Comparison of ENCODE assay signal across 8 mouse cellular contexts in the genomic region with DNA sequence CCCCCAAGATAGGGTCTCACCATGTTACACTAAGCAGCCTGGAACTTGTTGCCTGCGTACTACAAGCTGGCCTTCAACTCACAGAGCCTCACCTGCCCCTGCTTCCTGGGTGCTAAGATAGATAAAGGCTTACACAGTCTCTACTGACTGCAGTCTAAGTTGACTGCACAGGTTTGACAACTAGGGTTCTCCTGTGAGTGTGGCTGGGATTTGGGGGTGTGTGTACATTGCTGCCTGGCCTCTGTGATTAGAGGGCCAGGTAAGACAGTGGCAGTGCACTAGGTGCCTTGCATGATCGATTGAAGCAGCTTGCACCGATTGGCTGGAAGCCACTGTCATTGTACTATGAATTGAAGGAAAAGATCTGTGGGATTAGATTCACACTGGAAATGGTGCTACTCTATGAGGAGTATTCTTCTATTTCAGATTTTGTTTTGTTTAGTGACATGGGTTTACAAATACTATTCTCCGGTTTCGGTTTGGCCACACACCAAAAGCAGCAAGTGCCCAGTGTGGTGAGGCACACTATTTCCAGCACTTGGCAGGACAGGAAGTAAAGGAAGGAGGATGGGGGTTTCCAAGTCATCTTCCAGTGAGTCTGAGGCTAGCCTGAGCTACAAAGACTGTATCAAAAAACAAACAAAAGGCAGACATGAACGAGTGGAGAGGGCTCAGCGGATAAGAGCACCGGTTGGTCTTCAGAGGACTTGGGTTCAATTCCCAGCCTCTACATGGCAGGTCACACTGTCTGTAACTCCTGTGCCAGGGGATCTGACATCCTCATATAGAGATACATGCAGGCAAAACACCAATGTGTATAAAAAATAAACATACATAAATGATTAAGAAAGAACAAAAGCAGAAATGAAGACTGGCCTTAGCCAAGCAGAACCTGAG. TPM values are rescaled to one million over a fixed set of nuclear protein-coding genes. Genes with fewer than 3 reads are reported as not detected.
DNase-seq lines count a peak whose midpoint lies in the region; ATAC-seq and TF ChIP-seq lines count a peak whose summit lies in the region.

No protein-coding gene starts in this region.

- no peaks in the 10 kb centered on the region for H3K36me3 ChIP-seq in heart, embryonic 11.5 days (ENCODE audit: control insufficient read depth, insufficient read depth, low read length)
- H3K36me3 ChIP-seq in hindbrain, embryonic 10.5 days: no peaks in the 10 kb centered on the region
- H3K36me3 ChIP-seq in lung, embryonic 14.5 days (ENCODE audit: insufficient read depth): 0 out of 2 replicates have a peak, but pooled peaks cover 3% of the 10 kb centered on the region
- no peaks in the 10 kb centered on the region for H3K36me3 ChIP-seq in stomach, embryonic 15.5 days

- H3K4me1 ChIP-seq in heart, embryonic 11.5 days (ENCODE audit: control insufficient read depth, insufficient read depth, low read length): peaks cover 44% of the 10 kb centered on the region
- H3K4me1 ChIP-seq in hindbrain, embryonic 10.5 days (replicated peaks): peaks cover 58% of the 10 kb centered on the region
- peaks cover 28% of the 10 kb centered on the region for H3K4me1 ChIP-seq in lung, embryonic 14.5 days (ENCODE audit: insufficient read depth)
- H3K4me1 ChIP-seq in stomach, embryonic 15.5 days: peaks cover 34% of the 10 kb centered on the region

- WGBS in heart, embryonic 11.5 days (ENCODE audit: insufficient replicate concordance): 52% methylated on average over 8 of the region's 8 CpGs
- 57% methylated on average over 8 of the region's 8 CpGs for WGBS in hindbrain, embryonic 10.5 days
- 49% methylated on average over 8 of the region's 8 CpGs for WGBS in lung, embryonic 14.5 days
- 46% methylated on average over 8 of the region's 8 CpGs for WGBS in stomach, embryonic 15.5 days

- DNase-seq in heart, adult 9 months (ENCODE audit: low spot score in 2 of 2): no peak
- no peak for DNase-seq in hindbrain, embryonic 10.5 days (ENCODE audit: low spot score)
- DNase-seq in lung, embryonic 14.5 days: no peak
- DNase-seq in yolk sac, embryonic 10.5 days (ENCODE audit: low spot score): no peak
- DNase-seq in urinary bladder, postnatal 14 days (ENCODE audit: low spot score): no peak

- no peaks in the 10 kb centered on the region for H3K27me3 ChIP-seq in heart, embryonic 11.5 days (ENCODE audit: control insufficient read depth, insufficient read depth, low read length)
- no peaks in the 10 kb centered on the region for H3K27me3 ChIP-seq in hindbrain, embryonic 10.5 days (ENCODE audit: insufficient read depth, poor library complexity, severe bottlenecking)
- no peaks in the 10 kb centered on the region for H3K27me3 ChIP-seq in lung, embryonic 14.5 days (ENCODE audit: insufficient read depth, low read length)
- H3K27me3 ChIP-seq in stomach, embryonic 15.5 days (replicated peaks): no peaks in the 10 kb centered on the region

- H3K4me3 ChIP-seq in heart, embryonic 11.5 days (ENCODE audit: low read depth, low read length): peak overlapping the region; percentile 78
- peak overlapping the region; percentile 82 for H3K4me3 ChIP-seq in hindbrain, embryonic 10.5 days
- peak overlapping the region; percentile 64 for H3K4me3 ChIP-seq in lung, embryonic 14.5 days (ENCODE audit: low read depth, low read length)
- peak overlapping the region; percentile 70 for H3K4me3 ChIP-seq in stomach, embryonic 15.5 days (replicated peaks)

- TF ChIP-seq CTCF in lung, embryonic 14.5 days (IDR thresholded peaks at IDR 0.05; ENCODE audit: low read depth): no peak

- peak overlapping the region; percentile 49 for H3K9ac ChIP-seq in heart, embryonic 11.5 days (ENCODE audit: low read depth, low read length)
- H3K9ac ChIP-seq in lung, embryonic 14.5 days: peak overlapping the region; percentile 73; the same call in 1 of the 2 replicates
- H3K9ac ChIP-seq in stomach, embryonic 15.5 days: no peak overlapping the region

- H3K9me3 ChIP-seq in heart, embryonic 11.5 days (replicated peaks; ENCODE audit: control insufficient read depth, low read length): no peaks in the 10 kb centered on the region
- H3K9me3 ChIP-seq in hindbrain, embryonic 10.5 days: no peaks in the 10 kb centered on the region
- no peaks in the 10 kb centered on the region for H3K9me3 ChIP-seq in lung, embryonic 14.5 days (ENCODE audit: low read depth, low read length)
- no peaks in the 10 kb centered on the region for H3K9me3 ChIP-seq in stomach, embryonic 15.5 days

- peak overlapping the region; percentile 90 for H3K4me2 ChIP-seq in heart, embryonic 11.5 days
- H3K4me2 ChIP-seq in lung, embryonic 14.5 days: peak overlapping the region; percentile 86
- peak overlapping the region; percentile 74 for H3K4me2 ChIP-seq in stomach, embryonic 15.5 days

- no peak overlapping the region for H3K27ac ChIP-seq in heart, embryonic 11.5 days (ENCODE audit: low read depth, low read length)
- H3K27ac ChIP-seq in hindbrain, embryonic 10.5 days: peak overlapping the region; percentile 93
- peak overlapping the region; percentile 15; the same call in 1 of the 2 replicates for H3K27ac ChIP-seq in lung, embryonic 14.5 days (ENCODE audit: low read depth)
- H3K27ac ChIP-seq in stomach, embryonic 15.5 days: peak overlapping the region; percentile 6; the same call in 1 of the 2 replicates

- ATAC-seq in heart, embryonic 11.5 days (replicated peaks; ENCODE audit: insufficient number of reproducible peaks, low FRiP score, low TSS enrichment): peak; percentile 6; the same call in 1 of the 2 replicates
- ATAC-seq in activated CD4-positive, CD25-positive, alpha-beta regulatory T cell, adult 4 months: peak; percentile 18
- peak; percentile 32 for ATAC-seq in lung, embryonic 14.5 days (ENCODE audit: insufficient read depth)
- 0 out of 2 replicates have a peak, but pooled peaks have one; percentile 2 for ATAC-seq in stomach, embryonic 15.5 days (ENCODE audit: insufficient read depth, low FRiP score, low read depth)

RNA-seq across cellular contexts. Expression of a gene that starts 7.9 kb away (rescaled TPM):
- 191 and 256 TPM in 2 replicates for polyA plus RNA-seq in heart, embryonic 11.5 days (2014; fragmentation: Nextera tagmentation; extraction: Ambion mirVana)
- polyA plus RNA-seq in activated CD4-positive, CD25-positive, alpha-beta regulatory T cell, adult 4 months (2017; shearing (Covaris generic)): 10 to 100 TPM; 32.3 to 36.5 TPM
- 242 and 269 TPM in 2 replicates for polyA plus RNA-seq in hindbrain, embryonic 10.5 days (2016; fragmentation: Nextera tagmentation; extraction: Ambion mirVana)
- 263 and 267 TPM in 2 replicates for polyA plus RNA-seq in lung, embryonic 14.5 days (2014; fragmentation: Nextera tagmentation; extraction: Ambion mirVana)
- polyA plus RNA-seq in stomach, embryonic 15.5 days (2015; fragmentation: Nextera tagmentation; extraction: Ambion mirVana): 231 and 236 TPM in 2 replicates

RNA-seq across cellular contexts. Expression of a gene that starts 46.3 kb away (rescaled TPM):
- polyA plus RNA-seq in heart, embryonic 11.5 days (2014; fragmentation: Nextera tagmentation; extraction: Ambion mirVana): 154 and 160 TPM in 2 replicates
- polyA plus RNA-seq in activated CD4-positive, CD25-positive, alpha-beta regulatory T cell, adult 4 months (2017; shearing (Covaris generic)): 1 to 10 TPM in 1 of 2 experiments, under 1 TPM in 1; 0.65 to 1.1 TPM
- 28.4 and 32.5 TPM in 2 replicates for polyA plus RNA-seq in hindbrain, embryonic 10.5 days (2016; fragmentation: Nextera tagmentation; extraction: Ambion mirVana)
- 20.3 and 25.3 TPM in 2 replicates for polyA plus RNA-seq in lung, embryonic 14.5 days (2014; fragmentation: Nextera tagmentation; extraction: Ambion mirVana)
- 19.3 and 23.2 TPM in 2 replicates for polyA plus RNA-seq in stomach, embryonic 15.5 days (2015; fragmentation: Nextera tagmentation; extraction: Ambion mirVana)
